Mouse (Mus musculus): ENCODE results near the gene Kctd18. TPM values are rescaled to one million over a fixed set of nuclear protein-coding genes. Genes with fewer than 3 reads are reported as not detected.
A peak's percentile ranks its signal among the peaks of the same experiment; 100 is the strongest.
"Not testable (repeated sequence)": the region's sequence is repeated elsewhere in the genome, so short reads cannot be mapped to it uniquely, and the experiment has no call there.

Kctd18 gene
- 3.6 and 9.4 TPM in 2 replicates for polyA plus RNA-seq (2012; ENCODE audit: insufficient read depth, insufficient read length, missing spikeins)

DNA sequence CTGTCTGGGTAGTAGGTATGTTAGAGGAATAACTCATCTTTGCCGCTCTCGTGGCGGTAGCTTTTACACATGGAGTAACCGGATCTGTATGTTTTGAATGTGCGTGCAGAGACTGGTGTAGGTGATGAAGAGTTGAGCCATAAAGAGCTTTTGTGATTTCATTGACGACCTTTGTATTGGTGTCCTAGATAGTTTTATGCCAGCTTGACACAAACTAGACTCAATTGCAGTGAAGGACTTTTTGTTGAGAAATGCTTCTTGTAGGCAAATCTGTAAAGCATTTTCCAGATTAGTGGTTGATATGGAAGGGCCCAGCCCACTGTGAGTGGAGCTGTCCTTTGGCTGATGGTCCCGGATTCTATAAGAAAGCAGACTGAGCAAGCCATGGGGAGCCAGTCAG is at the start of gene Kctd18:
TSS of gene Kctd18 (minus strand) at position 101 of the 400 bp plus-strand sequence.
- H3K27ac ChIP-seq (replicated peaks; ENCODE audit: low read depth, low read length), result no peak within 1 kb of the TSS
- no peaks in the 10 kb centered on the region for H3K4me1 ChIP-seq (ENCODE audit: control insufficient read depth, insufficient read depth, insufficient read length, low read length)
- no peak within 1 kb of the TSS for H3K4me3 ChIP-seq (ENCODE audit: insufficient read depth, low read depth, low read length)

DNA sequence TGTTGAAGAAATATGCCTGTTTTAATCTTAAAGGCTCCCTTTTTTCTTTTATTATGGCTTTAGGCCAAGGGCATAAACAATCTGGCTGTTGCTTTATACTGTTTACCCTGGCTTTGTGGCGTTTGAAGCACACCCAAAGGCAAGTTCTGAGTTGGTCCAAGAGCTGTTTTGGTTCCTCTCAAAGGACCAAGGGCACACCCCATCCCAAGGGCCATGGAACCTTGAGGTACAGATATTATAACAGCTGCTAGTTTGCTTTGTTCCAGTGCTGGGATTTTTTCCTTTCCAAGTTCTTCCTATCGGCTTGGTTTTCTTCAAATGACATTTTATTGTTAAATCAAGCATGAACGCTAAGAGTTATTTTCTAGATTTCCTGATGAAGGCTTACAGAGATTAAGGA is 46.9 kb upstream of the Kctd18 start:
- no peak overlapping the region for H3K27ac ChIP-seq (replicated peaks; ENCODE audit: low read depth, low read length)
- no peak overlapping the region for H3K4me3 ChIP-seq (ENCODE audit: insufficient read depth, low read depth, low read length)
- no peaks in the 10 kb centered on the region for H3K4me1 ChIP-seq (ENCODE audit: control insufficient read depth, insufficient read depth, insufficient read length, low read length)

DNA sequence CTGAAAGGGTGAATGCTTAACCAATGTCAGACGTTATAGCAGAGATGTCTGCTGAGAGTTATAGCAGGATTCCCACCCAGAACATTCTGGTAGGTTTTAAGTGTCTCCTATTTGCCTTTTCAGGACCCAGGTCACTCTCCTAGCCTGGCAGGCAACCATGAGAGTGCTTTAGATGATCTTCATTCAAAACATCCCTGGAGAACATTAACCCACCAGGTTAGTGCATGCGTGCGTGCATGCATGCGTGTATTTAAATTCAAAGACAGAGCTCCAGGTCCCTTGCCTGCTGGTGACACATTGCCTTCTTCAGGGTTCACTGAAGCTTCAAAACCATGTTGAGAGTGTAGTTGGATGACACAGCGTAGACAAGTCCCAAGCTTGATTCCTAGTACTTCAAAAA is 46.4 kb upstream of the Kctd18 start:
- H3K4me3 ChIP-seq (ENCODE audit: insufficient read depth, low read depth, low read length), result no peak overlapping the region
- H3K4me1 ChIP-seq (ENCODE audit: control insufficient read depth, insufficient read depth, insufficient read length, low read length), result no peaks in the 10 kb centered on the region
- H3K27ac ChIP-seq (replicated peaks; ENCODE audit: low read depth, low read length), result no peak overlapping the region

- Histone ChIP-seq H3K4me1 (ENCODE audit: control insufficient read depth, insufficient read depth, insufficient read length, low read length) (no peaks in the 10 kb centered on the region), H3K4me3 (ENCODE audit: insufficient read depth, low read depth, low read length) (no peak overlapping the region), H3K27ac (replicated peaks; ENCODE audit: low read depth, low read length) (no peak overlapping the region)
Measured at GRCm38 (mm10) chr1:58062131-58062530, 43.4 kb upstream of the Kctd18 start.

DNA sequence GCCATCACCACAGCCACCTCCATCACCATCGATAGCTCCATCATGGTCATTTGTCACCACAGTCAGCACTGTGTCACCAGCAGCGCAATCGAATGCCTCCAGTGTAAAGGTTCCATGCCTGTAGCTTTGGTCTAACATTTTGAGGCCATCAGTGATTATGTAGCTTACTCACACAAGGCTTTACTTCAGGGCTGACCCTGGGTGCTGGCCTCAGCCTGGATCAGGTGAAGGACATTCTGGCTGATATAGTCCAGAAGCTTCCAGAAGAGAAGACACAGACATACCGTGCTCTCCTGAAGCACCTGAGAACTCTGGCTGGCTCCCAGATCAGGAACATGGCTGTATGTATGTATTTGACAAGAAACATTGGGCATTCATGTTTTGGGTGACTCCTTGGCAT is 40.1 kb upstream of the Kctd18 start:
- Histone ChIP-seq H3K27ac (replicated peaks; ENCODE audit: low read depth, low read length) (no peak overlapping the region), H3K4me1 (ENCODE audit: control insufficient read depth, insufficient read depth, insufficient read length, low read length) (no peaks in the 10 kb centered on the region), H3K4me3 (ENCODE audit: insufficient read depth, low read depth, low read length) (no peak overlapping the region)

DNA sequence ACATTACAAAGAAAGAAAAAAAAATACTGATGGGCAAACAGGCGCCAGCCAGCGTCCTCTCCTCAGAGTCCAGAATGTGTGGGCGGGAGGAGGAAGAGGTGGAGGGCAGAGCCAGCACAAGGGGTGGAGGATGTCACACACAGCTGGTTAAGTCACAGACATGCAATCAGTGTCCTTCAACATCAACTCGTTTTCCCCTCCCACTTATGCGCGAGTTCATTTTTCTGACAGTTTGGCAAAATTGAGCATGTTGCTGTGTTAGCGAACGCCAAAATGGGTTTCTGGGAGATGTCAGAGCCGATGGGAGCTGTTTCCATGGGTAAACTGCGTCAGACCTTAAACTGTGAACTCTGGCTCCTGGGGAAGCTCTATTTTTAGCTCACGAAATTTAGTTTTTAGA is 38.2 kb upstream of the Kctd18 start:
- Histone ChIP-seq H3K4me1 (ENCODE audit: control insufficient read depth, insufficient read depth, insufficient read length, low read length) (no peaks in the 10 kb centered on the region), H3K27ac (replicated peaks; ENCODE audit: low read depth, low read length) (no peak overlapping the region), H3K4me3 (ENCODE audit: insufficient read depth, low read depth, low read length) (no peak overlapping the region)

GRCm38 (mm10) chr1:58056074-58056807 is 37.5 kb upstream of the Kctd18 start:
- Histone ChIP-seq H3K4me3 (ENCODE audit: insufficient read depth, low read depth, low read length) (no peak overlapping the region), H3K27ac (replicated peaks; ENCODE audit: low read depth, low read length) (no peak overlapping the region; the same call in 1 of the 2 replicates)

DNA sequence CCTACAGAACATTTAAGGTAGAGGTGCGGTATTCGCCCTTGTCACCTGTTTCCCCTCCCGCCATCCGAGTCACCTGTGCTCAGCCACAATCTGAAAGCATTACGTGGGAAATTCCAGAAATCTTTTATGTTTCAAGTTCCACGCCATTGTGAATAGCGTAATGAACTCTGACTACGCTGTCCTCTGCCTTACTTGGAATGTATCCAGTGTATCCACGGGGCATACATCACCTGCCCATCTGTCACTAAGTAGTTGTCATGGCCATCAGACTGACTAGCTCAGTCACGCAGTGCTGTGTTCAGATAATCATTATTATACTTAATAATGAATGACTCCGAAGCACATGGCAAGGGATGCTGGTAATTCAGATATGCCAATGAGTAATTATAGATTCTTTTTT is 36.8 kb upstream of the Kctd18 start:
- Histone ChIP-seq H3K4me1 (ENCODE audit: control insufficient read depth, insufficient read depth, insufficient read length, low read length) (no peaks in the 10 kb centered on the region), H3K4me3 (ENCODE audit: insufficient read depth, low read depth, low read length) (no peak overlapping the region), H3K27ac (replicated peaks; ENCODE audit: low read depth, low read length) (no peak overlapping the region)

More at GRCm38 (mm10) chr1:58056074-58056807, 37.5 kb upstream of the Kctd18 start:
- no peaks in the 10 kb centered on the region for H3K4me1 ChIP-seq (ENCODE audit: control insufficient read depth, insufficient read depth, insufficient read length, low read length)

- Histone ChIP-seq H3K27ac (replicated peaks; ENCODE audit: low read depth, low read length) (no peak overlapping the region), H3K4me1 (ENCODE audit: control insufficient read depth, insufficient read depth, insufficient read length, low read length) (no peaks in the 10 kb centered on the region), H3K4me3 (ENCODE audit: insufficient read depth, low read depth, low read length) (no peak overlapping the region)
Measured at GRCm38 (mm10) chr1:58049126-58049525, 30.4 kb upstream of the Kctd18 start.

DNA sequence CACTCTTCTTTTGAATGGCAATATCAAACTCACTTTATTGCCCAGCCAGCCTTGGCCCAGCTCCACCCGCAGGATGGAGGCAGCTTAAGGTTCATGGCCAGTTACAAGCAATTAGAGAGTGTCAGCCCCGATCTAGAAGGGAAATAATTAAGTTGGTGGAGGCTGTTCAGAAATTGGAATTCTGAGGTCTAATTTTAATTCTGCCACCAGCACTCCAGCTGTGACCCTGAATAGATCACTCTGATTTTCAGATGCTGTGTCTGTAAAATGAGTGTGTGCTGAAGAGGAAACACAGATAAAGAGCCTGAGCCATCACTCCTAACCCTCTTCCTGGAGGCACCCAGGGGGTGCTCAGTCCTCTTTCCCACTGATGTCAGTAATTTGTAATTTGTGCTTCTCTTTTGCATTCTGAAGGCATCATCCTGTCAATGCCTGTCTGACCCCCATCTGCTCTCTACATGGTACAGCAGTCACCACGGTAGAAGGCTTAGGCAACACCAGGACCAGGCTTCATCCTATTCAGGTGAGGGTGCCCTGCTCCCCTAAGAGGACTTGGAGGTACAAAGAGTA is 28.1 kb upstream of the Kctd18 start:
- Histone ChIP-seq H3K4me3 (ENCODE audit: insufficient read depth, low read depth, low read length) (no peak overlapping the region), H3K27ac (replicated peaks; ENCODE audit: low read depth, low read length) (no peak overlapping the region), H3K4me1 (ENCODE audit: control insufficient read depth, insufficient read depth, insufficient read length, low read length) (no peaks in the 10 kb centered on the region)

- Histone ChIP-seq H3K27ac (replicated peaks; ENCODE audit: low read depth, low read length) (no peak overlapping the region), H3K4me1 (ENCODE audit: control insufficient read depth, insufficient read depth, insufficient read length, low read length) (no peaks in the 10 kb centered on the region), H3K4me3 (ENCODE audit: insufficient read depth, low read depth, low read length) (no peak overlapping the region)
Measured at GRCm38 (mm10) chr1:58045546-58045945, 26.8 kb upstream of the Kctd18 start.

DNA sequence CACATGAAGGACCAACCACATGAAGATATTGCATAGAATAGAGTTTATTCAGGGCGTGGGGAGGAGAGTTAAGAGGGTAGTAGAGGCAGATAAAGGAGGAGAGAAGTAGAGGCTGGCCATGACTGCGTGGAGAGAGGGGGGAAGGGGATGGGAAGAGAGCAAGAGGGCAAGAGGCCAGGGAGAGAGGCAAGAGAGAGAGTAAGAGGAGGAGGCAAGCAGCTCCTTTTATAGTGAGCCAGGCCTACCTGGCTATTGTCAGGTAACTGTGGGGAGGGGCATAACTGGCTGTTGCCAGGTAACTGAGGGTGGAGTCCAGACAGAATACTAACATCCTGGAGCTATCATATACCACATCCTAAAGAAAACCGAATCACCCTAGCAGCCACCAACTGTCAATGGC is 26.3 kb upstream of the Kctd18 start:
- no peak overlapping the region for H3K4me3 ChIP-seq (ENCODE audit: insufficient read depth, low read depth, low read length)
- H3K4me1 ChIP-seq (ENCODE audit: control insufficient read depth, insufficient read depth, insufficient read length, low read length), result no peaks in the 10 kb centered on the region
- H3K27ac ChIP-seq (replicated peaks; ENCODE audit: low read depth, low read length), result no peak overlapping the region

DNA sequence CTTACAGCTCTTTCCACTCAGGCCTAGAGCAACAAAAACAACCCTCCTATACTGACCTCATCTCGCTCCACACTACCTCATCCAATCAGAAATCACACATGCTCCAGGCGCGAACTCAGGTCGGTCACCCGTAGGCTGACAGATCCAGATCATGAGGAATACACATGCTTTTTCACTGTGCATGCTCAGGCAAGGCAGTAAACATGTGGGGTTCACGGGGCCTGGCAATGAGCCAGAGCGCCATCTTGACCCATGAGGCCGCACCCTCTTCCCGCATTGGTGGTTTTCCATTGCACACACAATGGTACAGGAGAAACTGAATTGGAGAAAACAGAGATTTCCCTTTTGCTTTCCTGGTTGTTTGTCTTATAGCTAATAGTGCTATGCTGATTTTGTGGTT is 18.6 kb upstream of the Kctd18 start:
- H3K4me3 ChIP-seq (ENCODE audit: insufficient read depth, low read depth, low read length); H3K27ac ChIP-seq (replicated peaks; ENCODE audit: low read depth, low read length); H3K4me1 ChIP-seq (ENCODE audit: control insufficient read depth, insufficient read depth, insufficient read length, low read length): not testable (repeated sequence)

DNA sequence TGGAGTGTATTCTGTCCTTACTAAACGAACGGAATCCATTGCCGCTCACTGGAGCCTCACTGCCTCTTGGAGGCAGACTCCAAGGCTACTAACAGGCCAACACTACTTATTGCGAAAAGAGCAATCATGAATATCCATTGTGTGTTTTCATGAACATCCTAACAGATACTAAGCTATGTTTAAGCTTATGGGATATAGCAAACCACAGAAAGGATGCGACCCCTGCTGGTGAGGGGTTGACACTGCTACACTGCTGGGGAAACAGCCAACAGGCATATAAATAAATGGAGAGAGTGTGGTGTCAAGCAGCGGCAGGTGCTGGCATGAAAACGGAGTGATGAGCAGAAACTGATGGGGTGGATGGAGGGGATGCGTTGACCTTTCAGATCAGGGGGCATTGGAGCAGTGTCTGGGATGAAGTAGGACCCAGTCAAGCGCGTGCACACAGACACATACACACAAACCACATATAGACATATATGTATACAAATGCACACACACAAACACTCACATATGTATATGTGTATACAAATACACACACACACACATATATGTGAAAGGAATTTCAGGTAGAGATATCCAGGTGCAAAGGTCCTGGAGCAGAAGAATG is 12.5 kb upstream of the Kctd18 start:
- Histone ChIP-seq H3K4me3 (ENCODE audit: insufficient read depth, low read depth, low read length) (peak overlapping the region; percentile 74), H3K4me1 (ENCODE audit: control insufficient read depth, insufficient read depth, insufficient read length, low read length) (peaks cover 11% of the 10 kb centered on the region), H3K27ac (replicated peaks; ENCODE audit: low read depth, low read length) (peak overlapping the region; percentile 15; the same call in 1 of the 2 replicates)

GRCm38 (mm10) chr1:58030156-58030871 is 11.6 kb upstream of the Kctd18 start:
- Histone ChIP-seq H3K4me3 (ENCODE audit: insufficient read depth, low read depth, low read length) (peak overlapping the region; percentile 74), H3K27ac (replicated peaks; ENCODE audit: low read depth, low read length) (peak overlapping the region; percentile 65)

More at GRCm38 (mm10) chr1:58030156-58030871, 11.6 kb upstream of the Kctd18 start:
- H3K4me1 ChIP-seq (ENCODE audit: control insufficient read depth, insufficient read depth, insufficient read length, low read length), result peaks cover 11% of the 10 kb centered on the region; the same call in 1 of the 2 replicates
